Comparison of ENCODE assay signal across 9 mouse cellular contexts in the genomic region with DNA sequence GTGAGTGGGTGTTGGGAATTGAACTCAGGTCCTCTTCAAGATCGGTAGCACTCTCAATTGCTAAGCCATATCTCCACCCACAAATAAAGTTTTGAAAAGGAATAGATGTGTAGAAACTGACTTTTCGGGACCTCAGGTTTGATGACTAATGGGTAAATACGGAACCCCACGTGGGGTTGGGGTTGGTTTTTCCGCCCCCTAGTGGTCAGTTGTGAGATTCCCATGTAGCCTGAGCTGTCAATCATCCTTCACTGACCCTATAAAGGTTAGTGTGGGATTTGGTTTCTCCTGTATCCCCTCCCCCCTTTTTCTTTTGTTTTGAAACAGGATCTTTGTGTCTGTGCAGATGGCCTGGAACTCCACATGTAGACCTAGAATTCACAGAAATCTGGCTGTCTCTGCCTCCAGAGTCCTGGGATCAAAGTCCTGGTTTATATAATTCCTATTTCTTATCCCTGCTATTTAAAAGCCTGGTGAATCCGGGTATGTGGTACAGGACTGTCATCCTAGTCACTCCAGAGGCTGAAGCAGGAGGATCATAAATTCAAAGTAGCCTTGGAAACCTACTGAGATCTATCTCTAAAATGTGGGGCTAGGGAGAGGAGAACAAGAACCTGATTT. TPM values are rescaled to one million over a fixed set of nuclear protein-coding genes. Genes with fewer than 3 reads are reported as not detected.
DNase-seq lines count a peak whose midpoint lies in the region; ATAC-seq lines count a peak whose summit lies in the region.
"Had no signal": no experiment of that assay in that cellular context is flagged by ENCODE, and none has a peak within 500 bp of the region (broad histone marks: within the 10 kb centered on the region; RNA-seq: fewer than 3 reads in every experiment).

No protein-coding gene starts in this region.

- WGBS in hindbrain, embryonic 10.5 days = 39% methylated on average over 6 of the region's 6 CpGs
- WGBS in hindbrain, embryonic 13.5 days = 30% methylated on average over 6 of the region's 6 CpGs
- 25% methylated on average over 6 of the region's 6 CpGs for WGBS in stomach, embryonic 14.5 days

- H3K9ac ChIP-seq in hindbrain, embryonic 13.5 days = no peak overlapping the region
- no peak overlapping the region for H3K9ac ChIP-seq in stomach, embryonic 14.5 days (replicated peaks; ENCODE audit: low read depth, low read length)

- no peak for ATAC-seq in hindbrain, embryonic 13.5 days (ENCODE audit: low FRiP score)
- peak; percentile 18; the same call in 1 of the 2 replicates for ATAC-seq in stomach, embryonic 14.5 days (ENCODE audit: insufficient number of reproducible peaks, insufficient read depth, low FRiP score, low read depth)

- H3K4me1 ChIP-seq in hindbrain, embryonic 10.5 days (replicated peaks) = no peaks in the 10 kb centered on the region
- H3K4me1 ChIP-seq in hindbrain, embryonic 13.5 days (replicated peaks) = no peaks in the 10 kb centered on the region
- no peaks in the 10 kb centered on the region for H3K4me1 ChIP-seq in stomach, embryonic 14.5 days (ENCODE audit: control insufficient read depth, insufficient read depth, low read length)

- H3K9me3 ChIP-seq in hindbrain, embryonic 10.5 days = no peaks in the 10 kb centered on the region
- no peaks in the 10 kb centered on the region for H3K9me3 ChIP-seq in hindbrain, embryonic 13.5 days
- H3K9me3 ChIP-seq in stomach, embryonic 14.5 days (ENCODE audit: control insufficient read depth, low read depth, low read length) = no peaks in the 10 kb centered on the region

- DNase-seq in hindbrain, embryonic 10.5 days (ENCODE audit: low spot score) = peak; percentile 56
- DNase-seq in MN1 (ENCODE audit: low spot score) = peak; percentile 71
- DNase-seq in cerebellum, adult 9-10 months = peak; percentile 62
- peak; percentile 46 to 53 for DNase-seq in heart, adult 9 months (ENCODE audit: low spot score in 2 of 2)
- peak; percentile 19 to 68 for DNase-seq in layer of hippocampus, adult 18-20 months (ENCODE audit: low spot score in 2 of 2)
- peak; percentile 63 for DNase-seq in lung, postnatal 25 days (ENCODE audit: low spot score)

- H3K27me3 ChIP-seq in hindbrain, embryonic 10.5 days (ENCODE audit: insufficient read depth, poor library complexity, severe bottlenecking) = no peaks in the 10 kb centered on the region
- H3K27me3 ChIP-seq in hindbrain, embryonic 13.5 days = no peaks in the 10 kb centered on the region
- H3K27me3 ChIP-seq in stomach, embryonic 14.5 days (ENCODE audit: control insufficient read depth, insufficient read depth, low read length) = no peaks in the 10 kb centered on the region

- H3K4me3 ChIP-seq in hindbrain, embryonic 10.5 days = no peak overlapping the region
- H3K4me3 ChIP-seq in hindbrain, embryonic 13.5 days = no peak overlapping the region
- H3K4me3 ChIP-seq in stomach, embryonic 14.5 days (ENCODE audit: low read depth, low read length) = no peak overlapping the region
- H3K4me3 ChIP-seq: myocyte had no signal

- H3K27ac ChIP-seq in hindbrain, embryonic 10.5 days = no peak overlapping the region
- no peak overlapping the region for H3K27ac ChIP-seq in hindbrain, embryonic 13.5 days
- no peak overlapping the region for H3K27ac ChIP-seq in stomach, embryonic 14.5 days (ENCODE audit: low read length)

- H3K4me2 ChIP-seq in hindbrain, embryonic 13.5 days = no peak overlapping the region
- H3K4me2 ChIP-seq in stomach, embryonic 14.5 days (replicated peaks; ENCODE audit: low read depth, low read length) = no peak overlapping the region

- H3K36me3 ChIP-seq in hindbrain, embryonic 10.5 days = peaks cover 43% of the 10 kb centered on the region
- peaks cover 36% of the 10 kb centered on the region for H3K36me3 ChIP-seq in hindbrain, embryonic 13.5 days
- H3K36me3 ChIP-seq in stomach, embryonic 14.5 days (ENCODE audit: control insufficient read depth, insufficient read depth, low read length) = peaks cover 31% of the 10 kb centered on the region

RNA-seq across cellular contexts. Expression of gene Kdelr2, which starts 20.4 kb away (rescaled TPM):
- polyA plus RNA-seq in hindbrain, embryonic 10.5 days (2016; fragmentation: Nextera tagmentation; extraction: Ambion mirVana) = 179 and 188 TPM in 2 replicates
- 150 TPM in 2 replicates for polyA plus RNA-seq in hindbrain, embryonic 13.5 days (2015; fragmentation: Nextera tagmentation; extraction: Ambion mirVana)
- 10 to 100 TPM; 35.3 to 38.9 TPM for total RNA-seq in layer of hippocampus, adult 18-20 months (2021)
- 387 and 412 TPM in 2 replicates for polyA plus RNA-seq in stomach, embryonic 14.5 days (2014; fragmentation: Nextera tagmentation; extraction: Ambion mirVana)

RNA-seq across cellular contexts. Expression of gene Daglb, which starts 40.4 kb away (rescaled TPM):
- polyA plus RNA-seq in hindbrain, embryonic 10.5 days (2016; fragmentation: Nextera tagmentation; extraction: Ambion mirVana) = 15.6 and 16.7 TPM in 2 replicates
- polyA plus RNA-seq in hindbrain, embryonic 13.5 days (2015; fragmentation: Nextera tagmentation; extraction: Ambion mirVana) = 18.2 and 18.3 TPM in 2 replicates
- total RNA-seq in layer of hippocampus, adult 18-20 months (2021) = 10 to 100 TPM; 29.1 TPM
- polyA plus RNA-seq in stomach, embryonic 14.5 days (2014; fragmentation: Nextera tagmentation; extraction: Ambion mirVana) = 9.0 TPM in 2 replicates
